Mouse (Mus musculus) frontal cortex, postnatal 10 days (tissue): Measurements from ENCODE around the gene 9130204L05Rik.

Experiments
- DNase-seq, 2 experiments: peaks; one replicate each; pipeline ENCODE4 v3.0.0; 2022; ENCODE audit warnings: low spot score in 2 of 2, mixed read lengths in 1 of 2

The 9130204L05Rik gene

GRCm38 (mm10) chr3:91090703-91091102 lies at the start of gene 9130204L05Rik:
Gene 9130204L05Rik, minus strand, starts transcription at chr3:91090803.
- DNase-seq, result no peak

- no peak for DNase-seq
These were observed 18.1 kb upstream of the 9130204L05Rik start for GRCm38 (mm10) chr3:91108696-91109095.

- DNase-seq, result no peak
These were observed 31.4 kb downstream of the 9130204L05Rik start for GRCm38 (mm10) chr3:91059211-91059610.

- DNase-seq, result no peak
These were observed 37.9 kb downstream of the 9130204L05Rik start for GRCm38 (mm10) chr3:91052654-91053053.
